Mouse (Mus musculus) erythroblast, adult 5-6 weeks (primary cell): ENCODE measurements around the gene Lztr1. TPM values are rescaled to one million over a fixed set of nuclear protein-coding genes. Genes with fewer than 3 reads are reported as not detected.
"Not testable (repeated sequence)": the region's sequence is repeated elsewhere in the genome, so short reads cannot be mapped to it uniquely, and the experiment has no call there.

Source experiments
- ATAC-seq: replicated peaks from 2 replicates; pipeline ENCODE4 v1.8.0; 2016; ENCODE audit warnings: moderate number of reproducible peaks, mild to moderate bottlenecking, moderate TSS enrichment, inconsistent platforms; ENCODE audit not compliant: poor library complexity, low FRiP score, severe bottlenecking
- total RNA-seq, 2 experiments: library from RNA; stranded (forward) in 1 of 2; stranded (reverse) in 1 of 2; fragments of 150-400 nt in 1 of 2; fragments of 200-764, 138-1000 nt in 1 of 2; gene quantifications; 2 replicates each; pipeline versions ENCODE4 v1.2.3 to v1.2.4; 2015 to 2017; ENCODE audit warnings: low replicate concordance in 2 of 2

Lztr1 gene
- total RNA-seq, 2 experiments from 2014 or later = 5.2 to 10.3 TPM

DNA sequence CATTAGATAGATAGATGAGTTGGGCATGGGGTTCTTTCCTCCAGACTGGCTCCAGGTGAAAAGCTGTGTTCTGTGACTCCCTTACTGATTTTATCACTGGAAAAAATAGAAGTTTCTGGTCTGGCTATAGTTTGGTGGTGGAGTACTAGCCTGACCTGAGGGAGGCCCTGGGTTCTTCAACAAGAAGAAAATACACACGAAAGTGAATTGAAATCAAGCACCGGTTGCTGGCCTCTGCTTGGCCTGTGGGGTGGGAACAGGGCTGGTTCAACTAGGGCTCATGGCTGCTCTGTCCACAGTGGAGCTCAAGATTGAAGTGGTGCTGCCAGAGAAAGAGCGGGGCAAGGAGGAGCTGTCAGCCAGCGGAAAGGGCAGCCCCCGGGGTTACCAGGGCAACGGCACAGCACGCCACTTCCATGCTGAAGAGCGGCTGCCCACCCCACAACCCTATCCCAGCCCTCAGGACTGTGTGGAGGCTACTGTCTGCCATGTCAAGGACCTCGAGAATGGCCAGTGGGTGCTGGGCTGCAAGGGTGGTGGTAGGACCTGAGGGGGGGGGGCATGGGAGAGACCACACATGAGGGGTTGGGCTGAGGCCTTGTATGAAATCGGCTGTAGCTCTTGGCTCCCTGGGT lies 9.1 kb upstream of the Lztr1 start:
- ATAC-seq = no peak

DNA sequence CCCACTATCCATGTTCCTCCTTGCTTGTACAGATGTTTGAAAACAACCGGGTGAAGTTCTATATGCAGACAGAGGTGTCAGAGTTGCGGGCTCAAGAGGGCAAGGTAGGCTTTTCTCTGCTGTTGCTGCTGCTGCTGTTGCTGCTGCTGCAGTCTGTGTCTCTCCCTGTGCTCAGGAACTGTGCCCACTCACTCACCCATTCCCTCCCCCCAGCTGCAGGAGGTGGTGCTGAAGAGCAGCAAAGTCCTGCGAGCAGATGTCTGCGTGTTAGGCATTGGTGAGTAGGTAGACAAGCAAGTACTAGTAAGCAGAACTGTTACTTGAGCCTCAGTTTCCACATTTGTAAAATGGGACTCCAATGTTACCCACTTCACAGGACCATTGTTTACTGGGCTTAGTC lies 5.8 kb upstream of the Lztr1 start:
- no peak for ATAC-seq

DNA sequence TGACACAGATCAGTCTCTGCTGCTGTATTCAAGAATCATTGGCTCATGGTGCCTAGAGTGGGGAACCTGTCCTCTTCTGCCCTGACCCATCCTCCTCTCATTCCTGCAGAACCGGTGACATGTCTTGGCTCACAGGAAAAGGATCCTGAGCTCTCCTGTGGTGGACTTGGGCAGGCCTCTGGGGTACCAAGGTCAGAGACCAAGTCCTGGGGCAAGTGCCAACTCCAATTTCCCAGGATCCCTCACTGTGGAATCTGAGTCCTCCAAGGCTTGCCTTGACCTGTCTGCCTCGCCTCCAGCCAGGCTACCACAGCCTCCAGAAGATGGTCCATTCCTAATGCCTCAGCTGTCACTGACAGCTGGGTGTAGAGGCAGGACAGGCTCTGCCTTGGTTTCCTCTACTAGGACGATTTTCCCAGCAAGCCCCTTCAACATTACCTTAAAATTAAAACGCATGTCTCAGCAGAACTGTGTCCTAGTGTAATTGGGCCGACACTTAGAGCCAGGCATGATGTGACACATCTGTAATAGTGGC lies 1.4 kb upstream of the Lztr1 start:
- no peak for ATAC-seq

DNA sequence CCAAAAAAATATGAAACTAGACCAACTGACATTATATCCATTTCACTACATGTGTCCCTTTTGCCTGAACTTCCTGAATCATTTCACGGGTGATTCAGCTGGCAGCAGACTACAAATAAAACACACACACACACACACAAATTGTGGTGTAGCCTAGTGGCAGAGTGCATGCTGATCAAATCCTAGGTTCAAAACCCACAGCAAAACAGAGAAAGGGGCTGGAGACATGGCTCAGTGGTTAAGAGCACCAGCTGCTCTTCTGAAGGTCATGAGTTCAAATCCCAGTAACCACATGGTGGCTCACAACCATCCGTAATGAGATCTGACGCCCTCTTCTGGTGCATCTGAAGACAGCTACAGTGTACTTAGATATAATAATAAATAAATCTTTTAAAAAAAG lies 457 bp upstream of the Lztr1 start:
- ATAC-seq = not testable (repeated sequence)

DNA sequence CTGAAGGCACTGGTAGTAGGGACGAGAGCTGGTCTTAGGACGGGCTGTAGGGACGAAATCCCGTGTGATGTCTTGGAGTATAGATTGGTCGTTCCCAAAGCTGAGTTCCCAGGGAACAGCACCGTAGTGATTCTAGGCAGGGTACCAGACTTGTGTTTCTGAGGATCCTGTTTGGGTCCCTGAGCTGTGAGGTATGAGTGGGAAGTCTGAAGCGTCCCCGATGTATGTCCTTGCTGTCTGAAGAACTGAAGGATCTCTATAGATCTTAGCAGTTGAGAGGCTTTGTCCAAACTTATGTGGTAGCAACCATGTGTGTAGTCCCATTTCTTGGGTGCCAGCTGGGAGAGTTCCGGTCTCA lies 731 bp downstream of the Lztr1 start:
- ATAC-seq = peak; percentile 28

DNA sequence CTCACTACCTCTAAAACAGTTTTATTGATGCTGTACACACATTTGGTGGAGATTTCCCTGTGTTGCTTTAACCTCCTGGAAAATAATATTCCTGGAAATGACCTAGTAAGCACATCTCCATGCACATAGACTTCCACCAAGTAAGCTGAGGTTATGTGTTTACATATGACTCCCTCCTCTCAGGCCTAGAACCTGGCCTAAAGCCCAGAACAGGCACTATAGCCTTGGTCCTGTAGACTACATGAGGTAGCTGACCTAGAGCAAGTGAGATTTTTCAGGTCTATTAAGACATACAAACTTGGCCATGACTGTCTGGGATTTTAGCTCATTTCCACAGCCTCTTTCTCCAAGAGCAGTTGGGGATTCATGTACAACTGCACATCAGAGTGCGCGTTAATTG lies 1.7 kb downstream of the Lztr1 start:
- ATAC-seq = no peak

DNA sequence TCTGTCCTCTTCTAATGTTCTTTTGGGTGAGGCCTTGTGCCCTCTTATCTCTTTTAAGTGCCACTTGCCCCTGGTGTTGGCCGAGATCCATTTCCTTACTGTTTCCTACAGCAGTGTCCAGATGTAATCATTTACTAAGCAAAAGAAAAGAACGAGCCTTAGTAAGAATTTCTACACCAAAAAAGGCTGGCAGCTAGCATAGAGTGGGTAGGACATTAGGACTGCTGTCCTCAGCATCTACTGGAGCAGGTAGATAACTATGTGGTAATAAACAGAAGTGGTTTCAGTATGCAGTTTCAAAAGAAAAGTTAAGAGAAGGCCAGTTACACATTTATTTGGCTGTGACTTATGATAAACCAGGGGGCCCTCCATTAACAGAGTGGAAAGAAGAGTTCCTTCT lies 2.2 kb downstream of the Lztr1 start:
- no peak for ATAC-seq

DNA sequence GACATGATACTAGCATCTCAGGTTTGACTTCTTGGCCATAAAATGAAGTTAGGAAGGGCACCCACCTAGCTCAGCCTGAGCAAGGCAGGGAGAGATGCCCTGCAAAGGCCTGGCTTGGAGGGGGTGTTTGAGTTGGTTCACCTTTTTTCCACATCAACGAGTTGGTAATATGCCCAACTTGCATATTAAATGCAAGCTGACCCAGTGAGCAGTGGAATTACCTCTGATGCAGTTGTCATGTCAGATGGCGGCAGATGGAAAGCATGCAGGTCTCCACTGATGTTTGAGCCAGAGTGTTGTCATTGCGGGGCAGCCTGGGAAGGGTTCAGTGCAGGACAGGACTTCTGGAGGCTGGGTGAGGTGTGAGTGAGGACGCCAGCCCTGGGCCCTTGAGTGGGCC lies 2.9 kb downstream of the Lztr1 start:
- no peak for ATAC-seq

DNA sequence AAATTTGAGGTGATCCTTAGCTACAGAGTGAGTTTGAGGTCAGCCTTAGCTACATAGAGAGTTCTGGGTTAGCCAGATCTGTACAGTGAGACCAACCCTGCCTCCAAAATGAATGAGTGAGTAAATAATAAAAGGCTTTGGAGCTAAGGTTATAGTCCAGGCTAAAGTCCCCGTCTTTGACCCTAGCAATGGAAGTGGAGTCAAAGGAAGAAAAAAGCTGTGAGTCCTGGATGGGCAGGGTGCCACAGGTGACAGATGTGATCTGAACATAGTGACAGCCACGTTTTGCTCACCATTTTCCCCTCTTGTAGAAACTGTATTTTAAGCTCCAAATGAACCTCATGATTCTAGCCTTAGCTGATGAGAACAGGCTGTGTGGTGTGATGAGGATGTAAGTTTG lies 10.4 kb downstream of the Lztr1 start:
- ATAC-seq = no peak

DNA sequence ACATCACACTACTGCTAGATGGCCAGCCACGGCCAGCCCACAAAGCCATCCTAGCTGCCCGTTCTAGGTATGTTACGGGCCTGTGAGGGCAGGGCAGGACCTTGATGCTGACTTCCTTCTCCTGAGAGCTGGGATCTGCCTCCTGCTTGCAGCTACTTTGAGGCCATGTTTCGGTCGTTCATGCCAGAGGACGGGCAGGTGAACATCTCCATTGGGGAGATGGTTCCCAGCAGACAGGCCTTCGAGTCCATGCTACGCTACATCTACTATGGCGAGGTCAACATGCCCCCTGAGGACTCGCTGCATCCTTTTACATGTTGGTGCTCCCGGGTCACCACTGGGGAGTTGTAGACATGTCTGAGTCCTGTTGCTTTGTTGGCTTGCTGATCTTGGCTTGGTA lies 15.7 kb downstream of the Lztr1 start:
- ATAC-seq = no peak

DNA sequence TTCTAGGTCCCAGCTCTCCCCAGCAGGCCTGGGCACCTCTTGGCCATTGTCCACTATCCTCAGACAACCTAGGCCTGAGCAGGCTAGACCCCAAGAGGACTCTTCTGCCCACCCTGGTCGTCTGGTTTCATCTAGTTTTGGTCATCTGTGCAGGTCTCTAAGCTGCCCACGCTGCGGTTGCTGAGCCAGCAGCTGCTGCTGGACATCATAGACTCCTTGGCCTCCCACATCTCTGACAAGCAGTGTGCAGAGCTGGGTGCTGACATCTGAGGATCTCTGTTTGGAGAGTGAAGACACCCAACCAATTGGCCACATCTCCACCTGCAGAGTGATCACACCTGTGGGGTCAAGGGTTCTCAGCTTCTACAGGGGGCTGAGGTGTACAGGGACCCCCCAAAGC lies 17.0 kb downstream of the Lztr1 start:
- no peak for ATAC-seq

DNA sequence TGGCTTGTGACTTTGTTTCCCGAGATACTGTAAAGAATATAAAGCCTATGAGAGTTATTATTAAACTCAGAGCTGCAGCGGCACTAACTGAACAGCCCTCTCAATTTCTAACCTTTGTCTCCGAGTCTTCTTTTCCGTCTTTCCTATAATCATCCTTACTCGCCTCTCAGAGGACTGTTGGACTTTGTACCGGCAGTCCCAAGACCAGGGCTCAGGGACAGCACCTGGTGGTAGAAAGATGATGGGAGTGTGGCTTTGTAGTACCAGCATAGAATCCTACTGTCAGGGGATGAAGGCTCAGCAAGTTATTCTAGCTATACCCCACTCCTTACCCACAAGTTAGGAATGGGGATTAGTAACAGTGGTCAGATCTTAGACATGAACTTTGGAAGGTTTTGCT lies 17.7 kb downstream of the Lztr1 start:
- no peak for ATAC-seq

DNA sequence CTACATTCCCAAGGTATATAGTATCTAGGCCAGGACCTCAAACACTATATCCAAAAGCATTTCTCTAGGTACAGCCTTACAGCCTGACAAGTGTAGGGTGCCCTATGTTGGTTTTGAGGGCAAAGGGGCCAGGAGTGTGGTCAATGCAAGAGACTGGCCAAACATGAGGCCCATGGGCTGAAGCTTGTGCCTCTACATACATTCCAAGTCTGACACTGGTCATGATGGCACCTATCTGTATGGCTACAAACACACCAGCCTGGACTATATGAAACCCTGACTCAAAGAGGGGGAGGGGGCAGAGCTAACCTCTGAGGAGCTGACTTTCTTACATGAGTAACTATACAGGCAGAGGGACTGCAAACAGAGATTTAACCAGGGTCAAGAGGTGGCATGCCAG lies 19.1 kb downstream of the Lztr1 start:
- ATAC-seq = no peak

DNA sequence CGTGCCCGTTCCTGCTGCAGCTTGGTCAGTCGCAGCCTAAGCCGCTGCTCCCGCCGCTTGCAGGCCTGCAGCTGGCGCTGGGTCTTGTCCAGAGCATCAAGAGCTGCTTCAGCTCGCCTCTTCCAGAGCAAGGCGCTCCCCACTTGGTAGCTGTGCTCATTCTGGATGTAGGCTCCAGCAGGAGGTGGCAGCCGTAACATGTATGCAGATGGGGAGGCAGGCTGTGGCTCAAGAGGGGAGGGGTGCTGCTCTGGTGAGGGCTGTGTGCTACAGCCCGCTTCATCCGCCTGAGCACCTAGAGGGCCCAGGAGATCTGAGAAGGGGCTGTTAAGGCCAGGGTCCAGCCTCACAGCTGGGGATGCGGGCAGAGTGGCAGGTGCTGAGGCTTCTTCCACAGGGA lies 19.8 kb downstream of the Lztr1 start:
- ATAC-seq = no peak

DNA sequence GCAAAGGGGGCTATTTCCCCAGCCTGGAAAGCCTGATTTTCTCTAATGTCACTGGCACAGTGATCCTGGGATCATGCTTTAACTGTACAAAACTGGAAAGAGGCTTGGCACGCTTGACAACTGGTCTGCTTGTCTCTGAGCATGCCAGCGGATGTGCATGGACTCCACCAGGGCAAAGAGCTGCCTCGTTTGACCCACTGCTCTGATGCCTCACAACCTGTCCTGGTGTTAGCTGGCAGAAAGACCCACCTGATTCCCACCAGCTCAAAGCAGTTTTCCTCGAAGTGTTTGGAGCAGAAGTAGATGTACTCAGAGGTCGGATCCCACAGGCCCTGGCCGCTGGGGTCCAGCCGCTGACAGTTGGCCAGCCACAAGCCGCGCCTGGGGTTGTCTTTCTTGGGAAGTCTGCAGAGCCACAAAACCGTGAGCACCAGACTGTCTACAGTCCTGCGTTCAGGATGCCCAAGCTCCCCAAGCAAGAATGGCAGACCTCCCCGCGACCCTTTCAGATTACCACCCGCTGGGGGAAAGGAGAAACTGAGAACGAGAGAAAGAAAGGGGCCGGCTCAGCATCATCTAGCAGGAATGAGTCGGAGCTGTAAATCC lies 21.6 kb downstream of the Lztr1 start:
- peak; percentile 27 for ATAC-seq

DNA sequence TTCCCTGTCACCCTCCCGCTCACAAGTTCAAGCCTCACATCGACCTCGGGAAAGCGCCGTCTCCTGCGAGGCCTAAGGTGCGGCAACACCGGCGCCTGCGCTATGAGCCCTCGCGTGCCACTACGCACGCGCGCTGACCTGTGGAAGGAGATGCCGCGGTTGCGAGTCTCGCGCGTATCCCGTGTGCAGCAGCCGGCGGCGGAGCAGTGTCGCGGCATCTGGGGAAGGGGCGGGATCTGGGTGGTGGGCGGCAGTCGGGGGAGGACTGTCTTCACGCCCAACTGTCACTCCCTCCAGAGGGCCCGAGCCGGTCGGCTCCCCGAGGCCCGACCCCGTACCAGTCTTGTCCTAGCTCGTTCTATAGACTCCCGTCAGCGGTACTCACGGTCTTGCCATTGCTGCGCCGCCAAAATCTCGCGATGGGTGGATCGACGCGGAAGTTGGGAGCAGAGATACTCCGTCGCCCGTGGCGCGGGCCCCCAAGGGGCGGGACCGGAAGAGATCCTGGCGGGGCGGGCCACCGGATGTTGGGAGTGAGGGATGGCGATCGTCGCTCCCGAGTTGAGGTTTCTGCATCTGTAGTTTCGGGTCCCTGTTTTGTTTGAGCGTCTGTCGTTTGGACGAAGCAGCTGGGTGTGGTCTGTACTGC lies 22.3 kb downstream of the Lztr1 start, which contains the start of gene Thap7:
TSS of gene Thap7 (minus strand) at position 497 of the 649 bp plus-strand sequence.
- ATAC-seq = peak; percentile 93

DNA sequence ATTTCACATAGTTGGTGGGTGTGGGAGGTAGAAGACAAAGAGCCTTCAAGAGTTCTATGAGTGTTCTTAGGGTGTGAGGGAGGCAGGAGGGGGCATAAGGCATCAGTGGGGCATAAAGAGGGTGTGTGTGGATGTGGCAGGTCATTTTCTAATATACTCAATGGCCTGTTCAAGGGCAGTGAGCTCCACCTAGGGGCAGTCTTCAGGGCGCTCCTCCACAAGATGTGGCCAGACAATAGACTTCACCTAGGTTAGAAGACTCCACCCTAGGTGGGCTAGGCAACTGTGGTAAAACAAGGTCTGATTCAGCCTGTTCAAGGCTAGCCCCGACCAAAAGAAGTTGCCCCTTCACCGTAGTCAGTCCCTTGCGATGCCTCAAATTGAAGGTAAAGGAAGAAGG lies 23.8 kb downstream of the Lztr1 start:
- no peak for ATAC-seq

DNA sequence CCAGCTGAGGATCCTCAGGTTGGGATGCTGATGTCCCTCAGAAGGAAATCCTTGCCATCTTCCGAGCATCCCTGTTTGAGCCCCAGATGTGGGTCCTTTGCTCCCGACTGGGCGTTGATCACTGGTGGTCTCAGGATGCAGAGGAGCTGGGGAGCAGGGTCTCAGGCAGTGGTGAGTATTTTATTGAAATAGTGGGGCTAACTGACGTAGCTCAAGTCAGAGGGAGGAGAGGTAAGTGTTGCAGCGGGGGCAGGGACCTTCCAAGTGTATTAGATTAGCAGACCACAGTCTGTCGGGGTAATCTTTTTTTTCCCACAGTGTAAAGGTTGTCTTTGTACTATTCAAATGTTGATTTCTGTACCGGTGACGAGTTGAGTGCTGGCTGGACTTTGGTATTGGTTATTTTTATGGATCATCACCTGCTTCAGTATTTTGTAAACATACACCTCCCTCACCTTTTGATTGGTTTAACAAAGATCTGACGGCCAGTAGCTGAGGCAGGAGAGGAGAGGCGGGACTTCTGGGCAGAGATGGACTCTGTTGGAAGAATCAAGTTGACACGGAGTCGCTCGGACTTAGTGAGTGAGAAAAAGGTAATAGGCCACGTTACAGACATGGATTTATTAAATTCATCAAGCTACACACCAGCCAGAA lies 24.3 kb downstream of the Lztr1 start:
- no peak for ATAC-seq

DNA sequence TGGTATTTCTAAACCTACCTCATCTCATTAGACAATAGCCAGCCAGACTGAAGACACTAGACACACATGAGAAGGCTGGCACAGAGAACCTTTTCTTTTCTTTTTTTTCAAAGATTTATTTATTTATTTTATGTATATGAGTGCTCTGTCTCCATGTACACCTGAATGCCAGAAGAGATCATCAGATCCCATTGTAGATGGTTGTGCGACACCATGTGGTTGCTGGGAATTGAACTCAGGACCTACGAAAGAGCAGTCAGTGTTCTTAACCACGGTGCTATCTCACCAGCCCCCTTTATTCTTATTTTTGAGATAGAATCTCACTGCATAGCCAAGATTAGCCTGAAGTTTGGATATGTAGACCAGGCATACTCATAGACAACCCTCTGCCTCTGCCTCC lies 28.1 kb downstream of the Lztr1 start:
- no peak for ATAC-seq

DNA sequence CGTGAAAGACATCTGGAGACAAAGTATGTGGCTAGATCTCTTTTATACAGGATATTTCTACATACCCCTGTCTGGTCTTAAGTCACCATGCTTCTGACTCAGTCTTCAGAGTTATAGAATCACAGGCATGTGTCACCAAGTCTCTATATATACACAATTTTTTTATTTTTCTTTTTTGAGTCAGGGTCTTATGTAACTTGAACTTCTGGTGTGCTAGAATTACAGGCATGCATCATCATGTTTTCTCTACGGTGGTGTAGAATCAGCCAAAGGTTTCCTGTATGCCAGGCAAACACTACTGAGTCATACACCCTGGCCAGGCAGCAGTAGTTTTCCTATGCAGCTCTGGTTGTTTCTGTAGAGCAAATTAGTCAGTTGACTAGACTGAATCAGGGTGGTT lies 34.1 kb downstream of the Lztr1 start:
- ATAC-seq = no peak

DNA sequence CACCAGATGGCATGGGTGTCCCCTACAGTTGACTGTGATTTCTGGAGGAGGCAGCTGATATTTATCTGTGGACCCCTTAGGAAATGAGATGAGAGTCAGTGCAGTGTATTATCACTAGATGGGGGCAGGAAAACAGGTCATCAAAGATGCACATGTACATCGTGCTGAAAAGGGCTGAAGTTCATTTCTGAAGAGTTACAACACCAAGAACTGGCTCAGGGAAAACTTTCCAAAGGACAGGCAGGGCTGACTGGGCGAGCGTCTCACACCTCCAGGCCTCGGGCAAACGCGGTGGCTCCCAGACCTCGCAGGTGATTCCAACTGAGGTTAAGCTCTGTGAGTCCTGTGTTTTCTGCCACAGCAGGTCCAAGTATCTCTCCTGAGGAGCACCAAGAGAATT lies 44.3 kb downstream of the Lztr1 start:
- no peak for ATAC-seq
